Mouse (Mus musculus): ENCODE measurements at regions not wholly inside any gene's neighbourhood (a gene's known extent, or its start where the extent isn't known, plus 50 kb on each side); places are given as distances from the start of the nearest gene placed in this dataset.

DNA sequence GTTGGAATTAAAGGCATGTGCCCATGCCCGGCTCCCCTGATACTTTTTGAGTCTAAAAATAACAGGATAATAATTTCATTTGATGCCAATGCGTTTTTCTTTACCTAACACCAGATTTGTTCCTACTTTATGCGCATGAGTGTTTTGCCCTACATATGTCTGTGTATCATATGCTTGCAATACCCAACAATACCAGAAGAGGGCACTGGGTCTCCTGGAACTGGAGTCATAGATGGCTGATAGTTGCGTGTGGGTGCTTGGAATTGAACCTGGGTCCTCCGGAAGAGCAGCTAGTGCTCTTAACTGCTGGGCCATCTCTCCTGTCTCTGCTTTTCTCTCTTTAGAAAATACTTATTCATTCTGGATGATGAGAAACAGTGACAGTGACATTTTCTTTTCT is 67.3 kb upstream of the Rgs6 start:
- no peak overlapping the region for H3K27ac ChIP-seq
- H3K4me3 ChIP-seq, result no peak overlapping the region
- peak; percentile 53 for TF ChIP-seq CTCF (conservative IDR thresholded peaks at IDR 0.05)
- no peak for DNase-seq (ENCODE audit: low spot score in 2 of 2)

DNA sequence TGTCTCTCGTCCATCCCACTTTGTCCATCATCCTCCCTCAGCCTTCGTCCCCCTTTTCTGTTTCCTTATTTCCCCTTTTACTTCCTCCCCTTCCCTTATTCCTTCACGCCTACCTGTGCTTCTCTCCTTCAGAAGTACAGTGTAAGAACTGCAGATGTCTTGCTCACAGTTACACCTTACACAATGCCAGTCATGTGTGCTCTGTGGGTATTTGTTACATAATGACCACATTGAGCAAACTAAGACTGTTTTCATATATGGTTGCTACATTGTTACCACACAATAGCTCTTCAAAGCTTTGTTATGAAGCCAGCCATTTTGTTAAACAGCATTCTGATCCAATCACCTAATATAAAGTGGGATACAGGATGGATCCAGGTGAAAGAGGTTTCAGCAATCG is 63.1 kb upstream of the Rgs6 start:
- H3K27ac ChIP-seq, result no peak overlapping the region
- H3K4me3 ChIP-seq, result no peak overlapping the region
- TF ChIP-seq CTCF (conservative IDR thresholded peaks at IDR 0.05), result no peak
- DNase-seq (ENCODE audit: low spot score in 2 of 2), result no peak

Measured in layer of hippocampus, adult 2 months (tissue).